Mouse (Mus musculus): ENCODE data around the gene Mrpl19.

Mrpl19 gene

DNA sequence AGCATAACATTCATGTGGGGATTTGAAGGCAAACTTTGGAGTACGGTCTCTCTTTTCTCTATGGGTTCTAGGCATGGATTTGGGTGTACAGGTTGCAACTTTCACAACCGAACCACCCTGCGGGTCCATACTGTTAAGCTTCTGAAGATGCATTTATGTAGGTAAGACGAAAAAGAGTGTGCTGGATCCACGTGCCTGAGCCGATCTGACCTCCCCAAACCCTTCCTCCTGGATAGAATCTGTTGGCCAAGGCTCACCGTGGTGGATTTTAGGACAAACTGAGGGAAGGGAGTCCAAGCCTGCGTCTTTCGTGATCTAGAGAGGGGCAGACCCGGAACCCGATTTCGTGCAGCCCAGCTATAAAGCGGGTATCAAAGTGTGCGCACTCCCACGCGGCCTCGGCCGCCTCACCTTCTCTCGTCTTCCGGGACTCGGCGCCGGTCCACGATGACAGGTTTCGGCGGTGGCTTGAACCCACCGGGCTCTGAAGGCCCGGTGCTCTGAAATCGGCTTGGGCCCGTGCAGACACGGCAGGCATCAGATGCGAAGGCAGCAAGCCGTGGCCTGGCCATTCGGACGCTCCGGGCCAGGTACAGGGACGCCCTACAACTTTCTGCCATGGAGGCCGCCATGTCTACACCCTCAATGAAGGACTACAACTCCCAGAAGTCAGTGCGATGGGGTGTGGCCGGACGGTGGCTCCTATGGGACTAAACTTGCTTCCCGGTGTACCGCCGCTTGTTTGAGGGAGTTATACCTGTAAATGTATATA is at the start of gene Mrpl19:
Gene Mrpl19 (minus strand): TSS at position 663 of the 772 bp plus-strand sequence.
- DNase-seq (ENCODE audit: low read depth, low spot score) = peak; percentile 96

DNA sequence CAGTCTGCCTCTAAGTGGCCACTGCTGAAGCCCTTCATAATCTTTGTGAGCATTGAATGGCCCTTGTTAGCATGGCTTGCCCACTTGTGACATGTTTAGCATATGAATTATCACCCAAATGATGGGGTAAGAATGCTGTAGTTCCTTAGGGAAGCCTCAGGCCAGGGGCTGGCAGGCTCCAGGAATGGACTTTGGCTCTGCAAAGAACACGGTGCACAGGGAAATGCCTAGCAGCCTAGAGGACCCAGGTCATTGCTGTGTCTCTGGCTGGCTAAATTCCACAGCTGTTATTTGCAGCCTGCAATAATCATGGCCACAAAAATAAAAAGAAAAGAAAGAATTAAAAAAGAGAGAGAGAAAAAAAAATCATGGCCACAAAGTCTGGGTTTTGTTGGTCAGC is 46.6 kb upstream of the Mrpl19 start:
- DNase-seq (ENCODE audit: low read depth, low spot score) = no peak

DNA sequence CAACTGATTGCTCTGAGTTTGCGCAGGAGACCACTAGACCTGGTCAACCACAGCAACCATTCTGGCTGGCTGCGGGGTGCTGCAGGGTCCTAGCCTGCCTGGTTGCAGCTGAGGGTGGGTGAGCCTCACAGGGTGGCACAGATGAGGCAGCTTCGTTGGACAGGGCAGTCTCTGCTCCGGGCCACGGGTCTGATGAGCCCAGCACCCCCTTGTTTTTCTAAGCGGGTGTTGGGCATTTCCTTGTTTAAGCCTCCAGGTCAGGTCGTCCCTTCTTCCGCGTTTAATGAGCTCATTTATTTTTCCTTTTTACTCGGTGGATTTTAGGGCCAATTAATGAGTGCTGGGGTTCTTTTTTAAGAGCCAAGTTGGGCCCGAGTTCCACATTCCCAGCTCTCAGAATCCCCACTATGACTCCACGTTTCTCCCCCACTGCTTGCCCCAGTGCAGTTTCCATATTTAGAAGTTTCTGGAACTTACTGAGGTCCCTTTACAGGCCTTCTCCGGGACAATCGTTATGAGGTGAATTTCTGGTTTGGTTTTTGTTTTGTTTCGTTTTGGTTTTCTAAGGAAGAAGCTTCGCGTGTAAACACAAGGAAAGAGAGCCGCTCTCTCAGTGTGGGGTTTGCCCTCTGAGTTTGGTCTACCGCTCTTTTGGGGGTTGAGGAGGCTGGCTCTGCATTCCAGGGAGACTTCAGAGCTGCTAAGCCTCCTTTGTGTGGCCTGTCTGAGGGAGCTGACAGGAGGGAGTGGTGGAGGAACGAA is 24.5 kb upstream of the Mrpl19 start:
- no peak for DNase-seq (ENCODE audit: low read depth, low spot score)

DNA sequence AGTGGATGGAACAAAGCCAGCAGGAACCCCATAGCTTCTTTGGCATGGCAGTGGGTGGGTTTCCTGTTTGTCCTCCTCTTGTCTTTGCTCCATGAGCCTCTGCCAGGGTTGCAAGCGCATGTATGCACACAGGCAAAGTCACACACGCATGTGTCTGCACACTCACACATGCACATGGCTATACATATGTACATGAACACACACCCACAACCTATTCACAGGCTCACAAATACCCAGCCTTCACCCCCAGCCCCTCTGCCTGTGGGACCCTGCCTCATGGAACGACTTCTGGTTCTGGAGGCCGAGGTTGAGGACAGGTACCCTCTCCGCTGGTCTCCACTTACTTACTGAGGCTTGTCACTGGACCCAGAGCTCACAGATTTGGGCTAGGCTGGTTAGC is 22.6 kb upstream of the Mrpl19 start:
- no peak for DNase-seq (ENCODE audit: low read depth, low spot score)

DNA sequence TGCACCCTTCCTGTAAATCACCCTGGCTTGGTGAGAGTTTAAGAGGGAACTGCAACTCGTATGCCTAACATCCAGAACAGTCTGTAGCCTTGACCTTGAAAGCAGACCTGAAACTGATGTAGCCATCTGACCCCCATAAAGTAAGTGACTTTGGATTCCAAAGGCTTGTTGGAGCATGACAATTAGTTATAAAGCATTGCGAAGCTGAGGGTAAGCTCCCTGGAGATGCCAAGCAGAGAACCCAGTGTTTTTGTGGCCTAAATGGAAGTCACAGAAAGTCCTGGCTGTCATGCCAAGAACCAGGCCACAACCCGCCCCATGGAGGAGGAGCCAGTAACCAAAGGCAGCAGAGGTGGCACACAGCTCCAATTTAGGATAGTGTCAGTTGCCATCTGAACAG is 21.8 kb upstream of the Mrpl19 start:
- DNase-seq (ENCODE audit: low read depth, low spot score) = peak; percentile 35

DNA sequence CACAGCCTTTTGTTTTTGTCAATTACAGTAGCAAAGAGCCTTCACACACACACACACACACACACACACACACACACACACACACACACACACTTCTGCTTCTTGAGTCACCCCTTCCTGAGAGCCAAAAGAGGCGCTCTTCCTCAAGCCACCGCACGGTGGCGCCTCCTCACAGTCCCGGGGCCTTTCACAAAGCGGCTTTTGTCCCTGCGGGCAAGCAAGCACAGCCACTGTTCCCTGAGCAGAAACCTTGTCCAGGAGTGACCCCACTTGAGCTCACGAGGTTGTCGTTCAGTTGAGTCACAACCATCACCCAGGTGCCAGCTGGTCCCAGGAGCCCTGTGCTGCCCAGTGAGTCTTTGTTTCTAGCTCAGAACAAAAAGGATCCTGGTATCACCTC is 21.3 kb upstream of the Mrpl19 start:
- DNase-seq (ENCODE audit: low read depth, low spot score) = peak; percentile 87

DNA sequence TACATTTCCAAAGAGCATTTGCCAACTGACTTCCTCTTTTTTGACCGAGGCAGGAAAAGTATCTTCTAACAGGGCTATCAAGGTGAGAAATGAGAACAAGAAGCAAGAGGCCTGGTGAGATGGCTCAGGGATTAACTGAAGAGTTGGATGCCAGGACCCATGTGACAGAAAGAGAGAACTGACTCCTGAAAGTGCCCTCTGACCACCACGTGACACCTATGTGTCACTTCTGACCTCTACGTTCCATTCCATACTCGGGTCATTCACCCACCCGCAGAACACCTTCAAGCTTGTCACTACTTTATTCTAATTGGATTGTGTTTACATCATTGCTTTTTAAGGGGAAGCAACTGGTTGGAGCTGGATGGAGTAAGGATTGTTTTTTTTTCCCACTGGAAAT is 20.8 kb upstream of the Mrpl19 start:
- DNase-seq (ENCODE audit: low read depth, low spot score) = peak; percentile 20

DNA sequence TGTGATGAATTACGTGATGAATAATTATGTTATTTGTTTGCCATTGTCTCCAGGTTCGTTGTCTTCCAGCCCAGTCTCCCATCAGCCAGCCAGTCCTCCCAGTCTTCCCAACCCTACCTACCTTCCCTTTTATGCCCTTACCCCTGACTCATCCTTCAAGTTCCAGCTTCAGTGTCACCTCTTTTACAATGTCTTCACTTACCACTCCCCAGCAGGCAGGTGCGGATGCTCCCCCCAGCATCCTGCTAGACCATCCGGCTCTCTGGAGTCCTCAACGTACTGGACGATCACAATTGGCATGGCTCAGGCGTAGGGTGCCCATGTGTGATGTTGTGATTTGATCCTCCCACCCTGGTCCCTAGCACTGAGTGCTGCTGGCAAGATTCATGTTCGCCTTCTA is 20.4 kb upstream of the Mrpl19 start:
- no peak for DNase-seq (ENCODE audit: low read depth, low spot score)

DNA sequence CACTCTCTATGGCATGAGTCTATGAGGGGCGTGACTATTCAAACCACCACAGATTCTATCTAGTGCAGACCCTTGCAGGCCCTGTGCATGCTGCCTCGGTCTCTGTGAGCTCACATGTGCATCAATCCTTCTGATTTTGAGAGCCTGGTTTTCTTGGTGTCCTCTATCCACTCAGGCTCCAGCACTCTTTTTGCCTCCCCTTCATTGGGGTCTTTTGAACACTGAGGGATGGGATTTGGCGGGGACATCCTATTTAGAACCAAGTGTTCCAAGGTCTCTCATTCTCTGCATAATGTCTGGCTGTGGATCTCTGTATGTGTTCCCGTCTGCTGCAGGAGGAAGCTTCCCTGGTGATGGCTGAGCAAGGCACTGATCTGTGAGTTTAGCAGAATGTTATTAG is 13.5 kb upstream of the Mrpl19 start:
- no peak for DNase-seq (ENCODE audit: low read depth, low spot score)

DNA sequence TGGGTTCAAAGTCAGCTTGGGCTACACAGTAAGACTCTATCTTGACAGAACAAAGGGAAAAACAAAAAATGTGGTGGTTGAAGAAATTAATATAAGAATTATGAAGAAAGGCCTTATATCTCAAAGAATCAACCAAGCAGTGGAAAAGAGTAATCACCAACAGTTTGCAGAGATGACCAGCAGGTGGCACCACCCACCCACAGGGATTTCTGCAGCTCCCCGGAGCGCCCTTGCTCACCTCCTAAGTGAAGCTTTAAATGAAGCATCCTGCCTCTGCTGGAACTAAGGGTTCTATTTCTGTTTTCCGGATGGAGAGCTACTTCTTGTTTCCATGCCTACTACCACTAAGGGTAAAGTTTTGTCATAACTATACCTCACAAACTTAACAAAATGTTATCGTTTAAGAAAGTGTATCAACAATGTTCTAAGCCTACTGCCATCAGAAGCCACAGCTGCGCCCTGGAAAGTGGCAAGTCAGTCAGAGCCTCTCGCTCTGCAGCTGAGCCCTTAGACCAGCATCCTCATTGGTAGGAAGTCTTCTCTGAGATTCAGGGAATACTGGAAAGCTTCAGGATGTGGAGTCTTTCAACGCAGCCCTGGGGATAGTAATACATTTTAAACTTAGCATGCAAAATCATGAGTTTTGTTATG is 10.3 kb upstream of the Mrpl19 start:
- DNase-seq (ENCODE audit: low read depth, low spot score) = peak; percentile 86

DNA sequence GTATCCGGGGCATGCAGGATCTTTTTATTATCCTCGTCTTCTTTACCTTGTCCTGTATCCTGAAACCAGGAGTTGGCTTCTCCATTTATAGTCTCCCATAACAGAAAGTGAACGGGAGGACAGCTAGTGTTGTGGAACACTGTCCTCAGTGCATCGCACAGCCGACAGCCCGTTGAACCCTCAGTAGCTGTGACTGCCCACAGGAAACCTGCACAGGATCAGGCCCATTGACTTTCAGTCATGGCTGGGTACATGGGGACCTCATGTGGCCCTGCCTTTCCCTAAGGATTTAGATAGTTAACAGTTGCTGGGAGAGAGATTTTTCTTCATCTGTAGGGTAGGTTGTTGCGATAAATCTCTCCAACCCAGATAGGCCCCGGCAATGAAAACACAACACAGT is 6.8 kb upstream of the Mrpl19 start:
- no peak for DNase-seq (ENCODE audit: low read depth, low spot score)

DNA sequence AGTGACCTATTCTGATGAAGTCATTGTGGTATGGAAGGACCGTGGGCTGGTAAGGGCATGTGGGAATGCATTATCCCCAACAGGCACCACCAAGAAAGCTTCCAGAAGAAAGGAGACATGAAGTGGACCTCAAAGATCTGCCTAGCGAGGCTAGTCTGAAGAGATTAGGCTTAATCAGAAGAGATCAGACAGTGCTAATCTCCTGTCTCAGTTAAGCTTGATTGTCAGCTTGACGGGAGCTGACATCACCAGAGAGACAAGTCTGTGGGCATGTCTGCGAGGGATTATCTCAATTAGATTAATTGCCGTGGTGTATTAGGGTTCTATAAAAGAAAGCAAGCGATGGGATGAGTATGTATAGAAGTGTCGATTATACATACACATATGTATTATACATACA is 5.4 kb upstream of the Mrpl19 start:
- DNase-seq (ENCODE audit: low read depth, low spot score) = no peak

DNA sequence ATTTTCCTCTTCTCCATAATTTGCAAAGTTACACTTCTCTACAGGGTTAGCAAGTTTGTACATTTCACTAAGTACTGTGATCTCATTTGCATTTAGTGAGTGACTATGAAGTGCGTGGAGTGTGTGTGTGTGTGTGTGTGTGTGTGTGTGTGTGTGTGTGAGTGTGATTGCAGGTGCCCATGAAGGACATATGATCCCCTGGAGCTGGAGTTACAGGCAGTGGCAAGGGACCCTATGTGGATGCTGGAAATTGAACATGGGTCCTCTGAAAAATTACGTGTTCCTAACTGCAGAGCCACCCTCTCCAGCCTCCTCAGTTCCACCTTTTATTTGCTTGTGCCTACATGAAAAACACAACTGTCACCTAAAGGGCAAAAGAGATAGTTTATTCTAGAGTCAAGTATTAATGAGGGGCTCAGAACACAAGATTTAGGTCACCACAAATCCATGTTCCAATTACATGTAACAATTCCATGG is 348 bp upstream of the Mrpl19 start:
- no peak for DNase-seq (ENCODE audit: low read depth, low spot score)

DNA sequence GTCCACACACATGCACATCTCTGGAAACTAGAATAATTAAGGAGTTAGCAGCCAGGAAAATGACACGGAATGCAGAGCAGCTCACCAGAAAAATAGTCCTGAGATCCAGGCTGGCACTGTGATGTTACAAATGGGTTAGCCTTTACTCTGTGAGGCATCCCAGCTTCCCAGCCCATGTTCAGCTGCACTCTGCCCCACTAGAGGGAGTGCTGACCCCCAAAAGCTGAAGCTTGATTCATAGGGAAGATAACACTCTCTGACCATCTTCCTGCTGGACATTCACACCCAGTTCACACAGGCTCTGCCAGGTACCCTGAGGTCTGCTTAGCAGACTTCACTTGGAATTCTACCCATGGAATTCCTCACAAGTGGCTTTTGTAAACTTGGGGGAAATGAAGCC is 5.5 kb downstream of the Mrpl19 start:
- DNase-seq (ENCODE audit: low read depth, low spot score) = no peak

DNA sequence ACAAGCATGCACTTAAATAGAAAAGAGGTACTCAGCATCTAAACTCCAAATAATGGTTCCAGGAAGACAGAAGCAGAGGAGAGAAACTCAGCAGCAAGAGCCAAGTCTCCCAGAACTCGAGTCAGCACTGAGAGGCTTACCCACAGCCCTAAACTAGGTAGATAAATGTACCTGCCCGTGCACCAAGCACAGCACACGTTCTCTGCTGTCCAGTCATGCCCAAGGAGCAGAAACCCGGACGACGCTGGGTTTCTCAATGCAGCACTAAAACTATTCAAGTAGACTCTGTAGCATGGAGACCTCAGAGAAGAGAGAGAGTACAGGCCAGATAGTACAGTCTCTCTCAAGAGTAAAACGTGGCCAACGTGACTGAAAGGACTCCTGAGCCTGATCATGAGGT is 5.9 kb downstream of the Mrpl19 start:
- DNase-seq (ENCODE audit: low read depth, low spot score) = no peak

DNA sequence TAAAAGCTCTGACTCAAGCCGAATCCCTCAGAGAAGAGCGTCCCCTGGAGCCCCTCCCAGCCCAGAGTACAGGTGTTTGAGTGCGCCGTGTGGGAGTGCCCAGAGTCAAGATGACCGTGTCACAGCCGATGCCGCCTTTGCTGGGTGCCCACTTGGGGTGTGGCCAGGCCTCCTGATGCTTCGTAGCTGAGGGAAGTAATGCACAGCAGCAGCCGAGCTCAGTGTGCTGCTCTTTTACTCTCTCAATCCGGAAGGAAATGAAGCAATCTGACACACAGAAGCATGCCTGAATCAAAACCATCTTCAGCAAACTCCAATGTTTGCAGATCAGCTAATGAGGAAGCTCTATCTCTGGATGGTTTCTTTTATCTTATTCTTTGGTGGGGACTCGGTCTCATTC is 7.8 kb downstream of the Mrpl19 start:
- no peak for DNase-seq (ENCODE audit: low read depth, low spot score)

DNA sequence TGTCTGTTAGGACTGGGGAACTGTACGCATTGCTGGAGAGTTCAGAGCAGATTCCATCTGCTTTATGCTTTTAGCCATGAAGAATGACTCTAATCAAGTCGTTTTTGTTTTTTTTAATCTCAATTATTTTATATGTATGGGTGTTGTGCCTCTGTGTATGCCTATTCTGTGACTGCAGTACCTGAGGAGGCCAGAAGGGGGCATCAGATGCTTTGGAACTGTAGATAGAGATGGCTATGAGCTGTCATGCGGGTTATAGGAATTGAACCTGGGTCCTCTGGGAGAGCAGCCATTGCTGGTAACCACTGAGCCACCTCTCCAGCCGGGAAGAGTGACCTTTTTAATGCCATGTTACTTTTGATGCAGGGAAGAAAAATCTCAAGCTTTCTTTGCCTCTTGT is 9.4 kb downstream of the Mrpl19 start:
- peak; percentile 67 for DNase-seq (ENCODE audit: low read depth, low spot score)

DNA sequence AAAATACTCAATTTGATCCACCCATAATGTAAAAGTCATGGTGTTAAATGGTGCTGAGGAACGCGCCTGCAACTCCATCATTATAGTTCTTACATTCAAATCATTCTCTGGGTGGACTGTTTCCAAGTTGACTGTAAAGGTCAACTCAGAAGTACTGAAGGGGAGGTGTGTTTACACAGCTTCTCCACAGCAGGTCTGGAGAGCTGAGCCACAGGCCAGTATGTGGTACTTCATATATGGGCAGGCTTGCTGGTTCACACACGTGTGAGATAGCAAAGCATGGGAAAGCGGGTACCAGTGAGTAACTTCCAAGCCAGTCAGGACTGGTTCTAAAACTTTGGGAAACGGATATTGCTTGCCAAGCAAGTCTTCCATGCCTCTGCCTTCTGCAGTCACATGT is 10.6 kb downstream of the Mrpl19 start:
- no peak for DNase-seq (ENCODE audit: low read depth, low spot score)

DNA sequence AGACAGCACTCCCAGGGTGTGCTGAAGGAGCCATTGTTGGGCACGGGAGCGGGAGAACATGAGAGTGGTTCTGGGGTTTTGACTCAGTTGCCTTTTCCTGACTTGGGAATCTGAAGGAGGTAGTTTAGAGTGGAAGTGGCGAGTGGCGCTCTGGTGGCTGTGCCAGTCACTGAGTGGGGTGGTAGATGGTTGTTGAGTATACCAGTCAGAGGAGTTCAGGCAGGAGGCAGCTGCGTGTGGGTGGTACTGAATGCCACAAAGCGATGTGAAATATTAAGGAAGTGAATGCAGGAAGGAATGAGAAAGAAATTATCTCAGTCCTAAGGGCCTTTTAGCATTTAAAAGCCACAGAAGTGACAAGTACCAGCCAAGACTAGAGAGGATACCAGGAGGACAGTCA is 18.9 kb downstream of the Mrpl19 start:
- DNase-seq (ENCODE audit: low read depth, low spot score) = no peak

DNA sequence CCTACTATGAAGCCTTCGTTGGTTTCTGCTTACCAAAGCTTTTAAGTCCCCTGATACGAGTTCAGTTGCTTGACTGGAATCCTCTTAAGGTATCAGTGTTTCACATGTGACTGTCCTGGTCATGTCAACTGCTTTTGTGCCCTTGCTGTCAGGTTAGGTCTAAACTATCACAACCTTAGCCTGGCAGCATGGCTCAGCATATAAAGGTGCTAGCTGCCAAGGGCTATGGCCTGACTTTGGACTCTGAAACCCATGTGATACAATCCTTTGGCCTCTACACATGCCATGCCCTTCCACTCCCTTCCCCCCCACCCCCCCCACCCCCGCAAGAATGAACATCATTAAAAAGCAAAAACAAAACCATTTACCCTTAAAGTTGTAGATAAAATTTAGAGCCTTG is 21.3 kb downstream of the Mrpl19 start:
- no peak for DNase-seq (ENCODE audit: low read depth, low spot score)

DNA sequence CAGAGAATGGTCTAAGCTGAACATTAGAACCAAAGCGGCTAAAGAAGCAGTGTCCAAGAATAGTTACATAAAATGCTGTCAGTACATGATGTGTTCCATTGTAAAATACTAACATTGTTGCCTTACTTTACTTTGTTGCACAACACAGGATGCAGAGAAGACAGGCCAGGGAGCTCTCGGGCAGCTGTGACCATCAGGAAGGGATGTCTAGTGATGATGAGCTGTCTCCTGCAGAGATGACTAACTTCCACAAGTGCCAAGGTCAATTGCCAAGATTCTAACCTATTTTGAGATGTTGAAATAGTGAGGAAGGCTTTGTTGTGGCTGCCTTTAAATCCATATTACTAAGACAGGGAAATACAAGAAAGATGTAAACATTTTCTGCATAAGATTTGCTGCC is 22.5 kb downstream of the Mrpl19 start:
- peak; percentile 62 for DNase-seq (ENCODE audit: low read depth, low spot score)

DNA sequence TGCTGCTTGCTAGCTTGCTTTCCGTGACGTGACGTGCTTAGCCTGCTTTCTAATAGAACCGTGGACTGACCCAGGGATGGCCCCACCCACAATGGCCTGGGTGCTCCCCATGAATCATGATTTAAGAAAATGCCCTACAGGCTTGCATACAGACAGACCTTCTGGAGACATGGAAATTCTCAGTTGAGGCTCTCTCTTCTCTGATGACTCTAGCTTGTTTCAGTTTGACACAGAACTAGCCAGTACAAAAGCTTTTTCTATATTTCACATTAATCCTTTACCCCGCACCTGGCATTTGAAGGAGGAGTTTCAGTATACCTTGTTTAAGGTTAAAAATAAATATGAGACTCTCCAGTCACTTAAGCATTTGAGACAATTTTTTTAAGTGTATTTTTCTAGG is 24.0 kb downstream of the Mrpl19 start:
- no peak for DNase-seq (ENCODE audit: low read depth, low spot score)

DNA sequence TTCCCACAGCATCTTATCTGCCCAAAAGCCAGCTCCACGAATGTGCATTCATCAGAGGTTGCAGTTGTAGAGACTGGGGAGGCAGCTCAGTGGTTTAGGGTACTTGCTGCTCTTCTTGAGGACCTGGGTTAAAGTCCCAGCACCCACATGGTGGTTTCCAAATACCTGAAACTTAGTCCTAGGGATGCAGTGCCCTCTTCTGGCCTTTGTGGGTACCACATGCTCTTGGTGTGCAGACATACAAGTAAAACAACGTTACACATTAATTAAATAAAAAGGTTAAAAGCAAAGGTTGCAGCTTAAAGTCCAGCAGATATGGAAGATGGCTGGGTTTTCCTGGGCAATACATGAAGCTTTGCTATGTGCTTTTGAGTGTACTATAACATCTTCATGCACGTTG is 32.5 kb downstream of the Mrpl19 start:
- peak; percentile 32 for DNase-seq (ENCODE audit: low read depth, low spot score)
